Mouse (Mus musculus) gastrocnemius, postnatal 36 days (tissue): ENCODE measurements around the gene Zscan29. TPM values are rescaled to one million over a fixed set of nuclear protein-coding genes. Genes with fewer than 3 reads are reported as not detected.
"Not testable (repeated sequence)": the region's sequence is repeated elsewhere in the genome, so short reads cannot be mapped to it uniquely, and the experiment has no call there.

Experiments used
- DNase-seq, 2 experiments: peaks; one replicate each; pipeline ENCODE4 v3.0.0; 2022
- intact Hi-C: fragments of 180-260 bp; cut with DNase I; formaldehyde crosslinking; loops from one replicate; pipeline ENCODE4 v1.15.1; 2025
- total RNA-seq, 2 experiments: library from RNA; stranded (reverse); gene quantifications; 2 replicates each; pipeline ENCODE4 v1.2.3; 2021

Zscan29 gene
- total RNA-seq, 2 experiments from 2014 or later = 3.6 to 4.6 TPM

- intact Hi-C loops = no loop called here
- peak in 1 of 2 experiments; percentile 14 for DNase-seq
These were observed 31.5 kb downstream of the Zscan29 start for GRCm38 (mm10) chr2:121139266-121140017.

DNA sequence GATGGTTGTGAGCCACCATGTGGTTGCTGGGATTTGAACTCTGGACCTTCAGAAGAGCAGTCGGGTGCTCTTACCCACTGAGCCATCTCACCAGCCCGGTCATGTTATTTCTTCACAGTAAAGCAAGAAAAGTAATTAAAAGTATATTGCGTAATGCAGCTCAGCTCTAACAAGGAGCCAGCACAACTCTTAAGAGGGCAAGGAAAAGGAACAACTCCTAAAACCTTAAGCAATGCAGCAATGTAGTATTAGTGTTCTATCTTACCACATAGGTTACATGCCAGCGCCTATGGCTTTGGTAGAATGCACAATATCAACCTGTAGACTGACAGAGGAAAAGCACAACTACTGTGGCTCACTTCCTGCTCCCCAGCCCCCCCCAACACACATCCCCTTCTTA lies 33.6 kb downstream of the Zscan29 start:
- no peak for DNase-seq
- intact Hi-C loops = no loop called here

- intact Hi-C loops = no loop called here
- no peak for DNase-seq
These were observed 38.1 kb downstream of the Zscan29 start for GRCm38 (mm10) chr2:121132822-121133221.

DNA sequence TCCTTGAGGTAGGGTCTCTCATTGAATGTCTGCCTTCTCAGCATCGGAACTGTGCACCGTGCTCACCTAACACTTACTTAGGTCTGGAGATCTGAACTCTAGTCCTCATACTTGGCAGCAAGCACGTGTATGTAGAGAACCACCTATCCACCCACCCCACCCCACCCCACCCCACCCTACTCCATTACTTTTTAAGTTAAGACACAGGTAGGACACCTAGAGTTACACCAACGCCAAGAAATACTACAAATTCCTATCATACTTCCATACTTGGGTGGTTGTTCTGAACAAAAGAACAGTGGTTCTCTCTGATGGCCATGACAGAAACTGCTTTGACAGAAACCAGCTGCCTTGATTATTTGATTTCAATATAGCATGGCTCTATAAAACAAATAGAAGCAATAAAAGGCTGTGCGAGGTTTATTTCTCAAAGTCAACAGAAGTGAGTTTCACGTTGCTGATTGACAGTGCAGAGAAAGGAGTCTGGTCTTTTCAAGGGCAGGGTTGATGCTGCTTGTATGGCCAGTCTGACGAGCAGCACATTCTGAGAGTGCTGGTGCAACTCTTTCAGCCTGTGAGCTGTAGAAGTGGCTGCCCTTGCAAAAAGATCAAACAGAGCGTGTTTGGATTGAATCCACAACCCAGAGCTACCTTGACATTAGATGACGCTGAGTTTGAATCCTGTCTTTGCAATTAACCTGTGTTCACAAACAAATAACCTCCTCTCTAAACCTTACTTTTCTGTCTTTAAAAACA lies 41.9 kb downstream of the Zscan29 start:
- intact Hi-C loops = no loop called here
- DNase-seq = no peak

GRCm38 (mm10) chr2:121127536-121127935 lies 43.4 kb downstream of the Zscan29 start:
- intact Hi-C loops = no loop called here

DNA sequence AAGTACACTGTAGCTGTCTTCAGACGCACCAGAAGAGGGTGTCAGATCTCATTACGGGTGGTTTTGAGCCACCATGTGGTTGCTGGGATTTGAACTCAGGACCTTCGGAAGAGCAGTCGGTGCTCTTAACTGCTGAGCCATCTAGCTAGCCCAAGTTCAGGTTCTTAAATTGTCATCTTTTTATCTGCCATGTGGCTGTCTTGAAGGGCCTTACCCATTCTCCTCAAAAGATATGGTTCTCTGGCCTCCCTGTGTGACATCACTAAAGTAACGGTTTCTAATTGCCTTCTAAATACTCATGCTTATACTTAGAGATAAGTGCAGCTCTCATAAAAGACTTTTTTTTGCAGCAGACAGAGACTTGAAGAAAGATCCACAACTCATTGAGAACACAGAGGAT lies 44.6 kb downstream of the Zscan29 start:
- DNase-seq, intact Hi-C loops: not testable (repeated sequence)

More at GRCm38 (mm10) chr2:121127536-121127935, 43.4 kb downstream of the Zscan29 start:
- DNase-seq = no peak

DNA sequence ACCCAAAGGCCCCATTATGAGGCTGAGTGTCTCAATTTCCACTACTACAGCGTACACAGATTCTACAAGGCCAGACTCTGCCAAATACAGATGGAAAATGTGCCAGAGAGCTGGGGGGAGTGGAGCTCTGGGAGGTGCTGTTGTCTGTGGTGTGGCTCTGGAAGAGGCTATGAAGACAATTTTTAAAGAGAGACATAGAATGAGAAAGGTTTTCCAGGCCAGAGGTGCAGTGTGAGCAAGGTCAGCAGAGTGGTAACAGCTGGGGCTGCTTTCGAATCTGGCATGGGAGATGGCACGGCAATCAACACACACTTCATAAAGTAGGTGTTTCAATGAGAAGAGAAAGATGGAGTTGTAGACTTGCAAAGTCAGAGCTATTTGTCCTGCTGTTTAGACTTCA lies 51.7 kb downstream of the Zscan29 start:
- intact Hi-C loops = no loop called here
- DNase-seq = no peak

- DNase-seq = no peak
- intact Hi-C loops = no loop called here
These were observed 55.5 kb downstream of the Zscan29 start for GRCm38 (mm10) chr2:121115418-121115817.

- intact Hi-C loops = no loop called here
- DNase-seq = no peak
These were observed 61.2 kb downstream of the Zscan29 start, which contains the start of gene Tgm7 for GRCm38 (mm10) chr2:121109695-121110094. Tgm7 (minus strand) TSS chr2:121109795.

Other genes with a start within 250 kb of the Zscan29 start
- 10 to 100 TPM; 20.1 to 26.0 TPM for gene Ubr1, start 200.4 kb downstream of the Zscan29 start, total RNA-seq
- gene Tmem62, start 194.1 kb downstream of the Zscan29 start, total RNA-seq = 1 to 10 TPM; 2.4 to 4.1 TPM
- 10 to 100 TPM; 16.5 to 19.3 TPM for gene Ccndbp1, start 162.7 kb downstream of the Zscan29 start, total RNA-seq
- not detected for gene Epb42, start 134.1 kb downstream of the Zscan29 start, total RNA-seq
- not detected for gene Tgm5, start 85.3 kb downstream of the Zscan29 start, total RNA-seq
- not detected for gene Tgm7, start 61.3 kb downstream of the Zscan29 start, total RNA-seq
- 10 to 100 TPM; 14.7 to 15.0 TPM for gene Adal, start 30.7 kb downstream of the Zscan29 start, total RNA-seq
- gene Lcmt2, start 30.5 kb downstream of the Zscan29 start, total RNA-seq = 1 to 10 TPM; 2.7 to 4.1 TPM
- gene Tubgcp4, start 471 bp downstream of the Zscan29 start, total RNA-seq = 10 to 100 TPM; 10.2 to 11.5 TPM
- gene Trp53bp1, start 100.3 kb upstream of the Zscan29 start, total RNA-seq = 10 to 100 TPM; 14.2 to 16.0 TPM
- gene Map1a, start 118.5 kb upstream of the Zscan29 start, total RNA-seq = 1 to 10 TPM; 6.7 to 8.1 TPM
- gene Ppip5k1, start 184.3 kb upstream of the Zscan29 start, total RNA-seq = 10 to 100 TPM; 63.1 to 84.5 TPM
- not detected for gene Ckmt1, start 186.6 kb upstream of the Zscan29 start, total RNA-seq
- gene Strc, start 216.0 kb upstream of the Zscan29 start, total RNA-seq = under 1 TPM in 1 of 2 experiments, not detected in 1; 0.08 TPM
- 10 to 100 TPM; 40.2 to 41.8 TPM for gene Pdia3, start 242.7 kb upstream of the Zscan29 start, total RNA-seq
- gene Catsper2, start 242.7 kb upstream of the Zscan29 start, total RNA-seq = 1 to 10 TPM; 1.7 to 2.0 TPM